Mouse (Mus musculus) embryonic facial prominence, embryonic 11.5 days (tissue): Measurements from ENCODE around the gene Clic3. TPM values are rescaled to one million over a fixed set of nuclear protein-coding genes. Genes with fewer than 3 reads are reported as not detected.

Experiments used
- ATAC-seq: fragments of 200-750 bp; cut with Nextera tagmentation; replicated peaks from 2 replicates; pipeline ENCODE4 v1.8.0; 2017; ENCODE audit warnings: low read depth; ENCODE audit not compliant: insufficient number of reproducible peaks, low FRiP score, low TSS enrichment
- DNase-seq: peaks from one replicate; pipeline ENCODE4 v3.0.0-alpha.2; 2015; ENCODE audit warnings: low spot score
- H3K27ac ChIP-seq: fragments of 300-500 bp; sonication (generic); replicated peaks from 2 replicates; pipeline ENCODE4 v1.5.1; 2014; ENCODE audit warnings: mild to moderate bottlenecking, low read depth, low read length, control low read depth
- H3K27me3 ChIP-seq: fragments of 300-500 bp; sonication (generic); 2 replicates; pipeline ENCODE4 v1.6.1; 2014; ENCODE audit warnings: mild to moderate bottlenecking, low read length, moderate library complexity, mixed read lengths; ENCODE audit not compliant: control insufficient read depth, insufficient read depth
- H3K36me3 ChIP-seq: fragments of 300-500 bp; sonication (generic); replicated peaks from 2 replicates; pipeline ENCODE4 v1.6.1; 2014; ENCODE audit warnings: low read depth, mild to moderate bottlenecking, low read length, moderate library complexity, mixed read lengths; ENCODE audit not compliant: control insufficient read depth, insufficient read depth
- H3K4me1 ChIP-seq: fragments of 300-500 bp; sonication (generic); 2 replicates; pipeline ENCODE4 v1.6.1; 2014; ENCODE audit warnings: low read length, mixed read lengths; ENCODE audit not compliant: control insufficient read depth, insufficient read depth
- H3K4me2 ChIP-seq: fragments of 300-500 bp; sonication (generic); 2 replicates; pipeline ENCODE4 v1.6.1; 2014; ENCODE audit warnings: low read depth, mild to moderate bottlenecking, control low read depth, low read length, moderate library complexity
- H3K4me3 ChIP-seq: fragments of 300-500 bp; sonication (generic); 2 replicates; pipeline ENCODE4 v1.5.1; 2014; ENCODE audit warnings: low read depth, low read length, control low read depth
- H3K9ac ChIP-seq: fragments of 300-500 bp; sonication (generic); replicated peaks from 2 replicates; pipeline ENCODE4 v1.6.1; 2014; ENCODE audit warnings: mild to moderate bottlenecking, control low read depth, low read length
- H3K9me3 ChIP-seq: fragments of 300-500 bp; sonication (generic); replicated peaks from 2 replicates; pipeline ENCODE4 v1.6.1; 2016; ENCODE audit warnings: mild to moderate bottlenecking, low read length, inconsistent platforms, mixed read lengths; ENCODE audit not compliant: control insufficient read depth
- WGBS: fragments of 180-500 bp; shearing (Covaris S2); extraction: QIAGEN DNeasy Blood & Tissue Kit; methylation state at CpG from one replicate; pipeline ENCODE4 v1.1.7; 2014; 5-methylcytosine and 5-hydroxymethylcytosine counted together
- microRNA-seq: library from miRNA; unstranded; fragments of <30 nt; microRNA quantifications from one replicate; pipeline ENCODE4, GENCODE M21; 2016; ENCODE audit warnings: borderline number of aligned reads
- polyA plus RNA-seq: library from polyadenylated mRNA; unstranded; fragments of >200 nt; fragmentation: Nextera tagmentation; extraction: Ambion mirVana; gene quantifications from 2 replicates; pipeline ENCODE4 v1.2.1, GENCODE M21; 2014

The Clic3 gene
- polyA plus RNA-seq, 1 experiment from 2014 or later: not detected

GRCm38 (mm10) chr2:25502726-25503125, 46.1 kb downstream of the Clic3 start:
- H3K27ac ChIP-seq: no peak overlapping the region
- H3K4me2 ChIP-seq: no peak overlapping the region
- H3K36me3 ChIP-seq: no peaks in the 10 kb centered on the region; the same call in none of the 2 replicates
- H3K4me1 ChIP-seq: peaks cover 5% of the 10 kb centered on the region
- no peak overlapping the region for H3K9ac ChIP-seq
- no peaks in the 10 kb centered on the region for H3K27me3 ChIP-seq
- H3K9me3 ChIP-seq: no peaks in the 10 kb centered on the region
- H3K4me3 ChIP-seq: no peak overlapping the region
- 84% methylated on average over 3 of the region's 3 CpGs for WGBS
- no peak for DNase-seq
- no peak for ATAC-seq

DNA sequence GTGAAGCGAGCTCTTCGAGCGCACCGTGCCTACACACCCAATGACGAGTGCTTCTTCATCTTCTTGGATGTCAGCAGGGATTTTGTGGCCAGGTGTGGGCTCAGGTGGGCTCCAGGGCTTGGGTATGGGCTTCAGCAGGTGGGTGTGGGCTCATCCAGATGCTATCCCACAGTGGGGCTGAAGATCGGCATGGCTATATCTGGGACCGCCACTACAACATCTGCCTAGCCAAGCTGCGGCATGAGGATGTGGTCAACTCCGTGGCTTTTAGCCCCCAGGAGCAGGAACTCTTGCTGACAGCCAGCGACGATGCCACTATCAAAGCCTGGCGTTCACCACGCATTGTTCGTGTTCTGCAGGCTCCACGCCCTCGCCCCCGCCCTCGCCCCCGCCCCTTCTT, 47.9 kb downstream of the Clic3 start:
- H3K4me2 ChIP-seq: no peak overlapping the region
- H3K27ac ChIP-seq: no peak overlapping the region
- H3K9ac ChIP-seq: no peak overlapping the region
- no peaks in the 10 kb centered on the region for H3K27me3 ChIP-seq
- no peaks in the 10 kb centered on the region for H3K9me3 ChIP-seq
- no peak overlapping the region for H3K4me3 ChIP-seq
- ATAC-seq (no peak), DNase-seq (no peak)
- H3K4me1 ChIP-seq: peaks cover 5% of the 10 kb centered on the region
- no peaks in the 10 kb centered on the region; the same call in none of the 2 replicates for H3K36me3 ChIP-seq
- WGBS: 97% methylated on average over 19 of the region's 19 CpGs

DNA sequence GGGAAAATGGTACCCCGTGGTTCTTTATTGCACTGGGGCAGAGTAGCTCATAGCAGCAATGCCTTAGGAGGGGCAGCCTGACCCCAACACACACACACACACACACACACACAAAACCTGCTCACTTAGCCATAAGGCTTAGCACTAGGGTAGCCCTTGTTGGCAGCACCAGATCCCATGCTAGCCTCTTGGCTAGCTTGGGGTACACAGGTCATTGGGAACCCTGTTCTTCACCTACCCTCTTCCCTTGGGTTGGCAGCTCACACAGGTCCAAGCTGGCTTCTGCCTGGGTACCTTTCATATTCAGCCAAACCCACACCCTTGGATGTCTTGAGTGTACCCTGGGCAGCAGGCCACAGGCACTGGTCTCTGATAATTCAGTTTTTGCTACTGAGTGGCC, 48.4 kb downstream of the Clic3 start:
- Histone ChIP-seq H3K27me3 (no peaks in the 10 kb centered on the region), H3K4me3 (no peak overlapping the region), H3K27ac (no peak overlapping the region), H3K4me1 (peaks cover 5% of the 10 kb centered on the region), H3K36me3 (no peaks in the 10 kb centered on the region; the same call in none of the 2 replicates), H3K4me2 (no peak overlapping the region), H3K9me3 (no peaks in the 10 kb centered on the region), H3K9ac (no peak overlapping the region)
- WGBS: 80% methylated on average over 1 of the region's 1 CpGs
- DNase-seq: no peak
- no peak for ATAC-seq

- H3K27ac ChIP-seq: no peak overlapping the region
- DNase-seq: no peak
- H3K27me3 ChIP-seq: no peaks in the 10 kb centered on the region
- H3K9ac ChIP-seq: no peak overlapping the region
- no peak for ATAC-seq
- H3K36me3 ChIP-seq: no peaks in the 10 kb centered on the region; the same call in none of the 2 replicates
- 97% methylated on average over 4 of the region's 4 CpGs for WGBS
- H3K9me3 ChIP-seq: no peaks in the 10 kb centered on the region
- H3K4me1 ChIP-seq: peaks cover 5% of the 10 kb centered on the region
- H3K4me2 ChIP-seq: no peak overlapping the region
- H3K4me3 ChIP-seq: no peak overlapping the region
Observed at GRCm38 (mm10) chr2:25505860-25506259, 49.2 kb downstream of the Clic3 start.

DNA sequence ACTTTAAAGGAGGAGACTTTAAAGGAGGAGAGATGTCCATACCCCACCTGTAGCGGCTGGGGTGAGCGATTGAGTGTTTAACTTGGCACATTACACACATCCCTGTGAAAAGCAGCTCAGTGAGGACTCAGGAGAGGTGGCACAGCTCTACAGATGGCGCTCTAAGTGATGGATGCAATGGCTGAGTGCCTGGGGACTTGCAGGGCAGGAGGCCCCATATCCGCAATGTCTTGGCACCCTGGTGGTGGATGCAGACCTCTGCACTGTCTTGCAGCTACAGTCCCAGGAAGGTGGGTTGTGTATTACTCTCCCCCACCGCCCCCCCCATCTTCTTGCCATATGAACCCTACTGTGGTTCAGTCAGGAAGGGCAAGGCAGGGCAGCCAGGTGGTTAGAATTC, 50.3 kb downstream of the Clic3 start:
- WGBS: 33% methylated on average over 5 of the region's 5 CpGs
- DNase-seq: peak; percentile 30

More for the DNA sequence above, 50.3 kb downstream of the Clic3 start:
- H3K9me3 ChIP-seq: no peaks in the 10 kb centered on the region
- H3K36me3 ChIP-seq: no peaks in the 10 kb centered on the region; the same call in none of the 2 replicates
- H3K27me3 ChIP-seq: no peaks in the 10 kb centered on the region
- H3K4me1 ChIP-seq: no peaks in the 10 kb centered on the region
- H3K9ac ChIP-seq: no peak overlapping the region
- H3K4me2 ChIP-seq: no peak overlapping the region
- no peak for ATAC-seq
- H3K4me3 ChIP-seq: no peak overlapping the region
- H3K27ac ChIP-seq: no peak overlapping the region

Small RNA genes within 50 kb of the gene (microRNA-seq; reads per million reads assigned to microRNA genes)
- gene Mir3087: not detected

Other genes starting within 250 kb of the Clic3 start
- 90.5 and 92.2 TPM in 2 replicates for gene Nelfb, start 245.3 kb upstream of the Clic3 start, polyA plus RNA-seq
- gene Stpg3, start 242.2 kb upstream of the Clic3 start, polyA plus RNA-seq: not detected in 2 replicates
- 1.4 TPM in 1 of 2 replicates, not detected in the other for gene Fam166a, start 238.1 kb upstream of the Clic3 start, polyA plus RNA-seq
- gene Tubb4b, start 232.1 kb upstream of the Clic3 start, polyA plus RNA-seq: 456 and 490 TPM in 2 replicates
- not detected in 2 replicates for gene Slc34a3, start 222.5 kb upstream of the Clic3 start, polyA plus RNA-seq
- not detected in 2 replicates for gene Rnf224, start 220.1 kb upstream of the Clic3 start, polyA plus RNA-seq
- 7.4 and 10.4 TPM in 2 replicates for gene Rnf208, start 214.6 kb upstream of the Clic3 start, polyA plus RNA-seq
- 0.50 TPM in 1 of 2 replicates, not detected in the other for gene Cysrt1, start 214.4 kb upstream of the Clic3 start, polyA plus RNA-seq
- 3.3 and 4.2 TPM in 2 replicates for gene AL732309.1, start 210.0 kb upstream of the Clic3 start, polyA plus RNA-seq
- gene Tmem203, start 201.4 kb upstream of the Clic3 start, polyA plus RNA-seq: 12.8 and 13.3 TPM in 2 replicates
- gene Tprn, start 194.2 kb upstream of the Clic3 start, polyA plus RNA-seq: 4.3 and 4.9 TPM in 2 replicates
- gene Ssna1, start 184.4 kb upstream of the Clic3 start, polyA plus RNA-seq: 253 and 254 TPM in 2 replicates
- 111 and 113 TPM in 2 replicates for gene Anapc2, start 184.4 kb upstream of the Clic3 start, polyA plus RNA-seq
- gene Tmem210, start 168.7 kb upstream of the Clic3 start, polyA plus RNA-seq: not detected in 2 replicates
- not detected in 2 replicates for gene Lrrc26, start 166.9 kb upstream of the Clic3 start, polyA plus RNA-seq
- gene Grin1, start 137.7 kb upstream of the Clic3 start, polyA plus RNA-seq: 1.6 TPM in 2 replicates
- gene Man1b1, start 124.5 kb upstream of the Clic3 start, polyA plus RNA-seq: 87.2 and 92.7 TPM in 2 replicates
- gene Dpp7, start 100.5 kb upstream of the Clic3 start, polyA plus RNA-seq: 18.2 and 19.1 TPM in 2 replicates
- 5.2 and 8.9 TPM in 2 replicates for gene Uap1l1, start 91.2 kb upstream of the Clic3 start, polyA plus RNA-seq
- 39.1 and 43.2 TPM in 2 replicates for gene Sapcd2, start 84.5 kb upstream of the Clic3 start, polyA plus RNA-seq
- gene Entpd2, start 61.0 kb upstream of the Clic3 start, polyA plus RNA-seq: 0.10 and 0.28 TPM in 2 replicates
- gene Npdc1, start 57.5 kb upstream of the Clic3 start, polyA plus RNA-seq: 26.8 and 38.0 TPM in 2 replicates
- gene Fut7, start 33.6 kb upstream of the Clic3 start, polyA plus RNA-seq: not detected in 2 replicates
- gene Abca2, start 28.1 kb upstream of the Clic3 start, polyA plus RNA-seq: 2.2 TPM in 2 replicates
- gene Paxx, start 4.3 kb downstream of the Clic3 start, polyA plus RNA-seq: 12.4 and 14.3 TPM in 2 replicates
- 0.26 and 0.28 TPM in 2 replicates for gene Ptgds, start 13.2 kb downstream of the Clic3 start, polyA plus RNA-seq
- gene Lcn12, start 37.1 kb downstream of the Clic3 start, polyA plus RNA-seq: not detected in 2 replicates
- gene Fbxw5, start 43.9 kb downstream of the Clic3 start, polyA plus RNA-seq: 51.1 and 56.4 TPM in 2 replicates
- gene C8g, start 44.9 kb downstream of the Clic3 start, polyA plus RNA-seq: 3.8 and 4.3 TPM in 2 replicates
- 35.6 and 36.0 TPM in 2 replicates for gene Traf2, start 90.1 kb downstream of the Clic3 start, polyA plus RNA-seq
- 336 and 375 TPM in 2 replicates for gene Edf1, start 101.0 kb downstream of the Clic3 start, polyA plus RNA-seq
- 1.2 and 8.5 TPM in 2 replicates for gene Mamdc4, start 118.0 kb downstream of the Clic3 start, polyA plus RNA-seq
- gene Phpt1, start 118.4 kb downstream of the Clic3 start, polyA plus RNA-seq: 145 and 157 TPM in 2 replicates
- 0.07 and 0.25 TPM in 2 replicates for gene Ajm1, start 124.9 kb downstream of the Clic3 start, polyA plus RNA-seq
- gene Rabl6, start 151.7 kb downstream of the Clic3 start, polyA plus RNA-seq: 44.3 and 46.0 TPM in 2 replicates
- 0.15 and 0.18 TPM in 2 replicates for gene Ccdc183, start 160.8 kb downstream of the Clic3 start, polyA plus RNA-seq
- 17.5 and 18.7 TPM in 2 replicates for gene Tmem141, start 165.2 kb downstream of the Clic3 start, polyA plus RNA-seq
- 0.52 and 0.81 TPM in 2 replicates for gene Fcna, start 171.2 kb downstream of the Clic3 start, polyA plus RNA-seq
- not detected in 2 replicates for gene Lcn8, start 196.3 kb downstream of the Clic3 start, polyA plus RNA-seq
- gene Lcn5, start 201.1 kb downstream of the Clic3 start, polyA plus RNA-seq: not detected in 2 replicates
- not detected in 2 replicates for gene Lcn6, start 219.9 kb downstream of the Clic3 start, polyA plus RNA-seq
- not detected in 2 replicates for gene Lcn10, start 225.9 kb downstream of the Clic3 start, polyA plus RNA-seq
- not detected in 2 replicates for gene Obp2a, start 243.2 kb downstream of the Clic3 start, polyA plus RNA-seq
- 66.2 and 72.5 TPM in 2 replicates for gene Bmyc, start 249.9 kb downstream of the Clic3 start, polyA plus RNA-seq